Mouse (Mus musculus) kidney, adult 11 months (tissue): ENCODE results near the gene Wrap53.
"Not testable (repeated sequence)": the region's sequence is repeated elsewhere in the genome, so short reads cannot be mapped to it uniquely, and the experiment has no call there.

ENCODE experiments used
- DNase-seq: peaks from one replicate; pipeline ENCODE4 v3.0.0; 2022

Gene Wrap53

GRCm38 (mm10) chr11:69560896-69561854 lies 18.9 kb downstream of the Wrap53 start:
- no peak for DNase-seq

GRCm38 (mm10) chr11:69559851-69560765 lies 19.9 kb downstream of the Wrap53 start, which contains the start of gene Efnb3:
Gene Efnb3 (minus strand): TSS chr11:69560205.
- DNase-seq: no peak

DNA sequence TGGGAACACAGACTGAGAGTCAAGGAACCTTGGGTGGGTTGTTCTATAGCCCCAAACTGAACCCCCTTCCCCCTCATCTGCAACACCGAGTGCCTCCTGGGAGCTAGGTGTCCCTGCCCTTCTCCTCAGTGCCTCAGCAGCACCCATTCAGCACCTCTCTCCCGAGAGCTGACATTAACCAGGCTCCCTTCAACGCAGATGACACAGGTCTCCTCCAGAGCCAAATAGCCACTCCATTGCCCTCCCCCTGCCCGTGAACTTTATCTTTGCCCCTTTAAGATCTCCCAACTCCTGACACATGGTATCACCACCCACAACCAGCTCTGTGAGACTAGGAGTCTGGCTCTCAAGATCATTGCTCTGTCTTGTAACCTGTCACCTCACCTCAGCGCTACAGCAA lies 20.9 kb downstream of the Wrap53 start:
- DNase-seq: no peak

DNA sequence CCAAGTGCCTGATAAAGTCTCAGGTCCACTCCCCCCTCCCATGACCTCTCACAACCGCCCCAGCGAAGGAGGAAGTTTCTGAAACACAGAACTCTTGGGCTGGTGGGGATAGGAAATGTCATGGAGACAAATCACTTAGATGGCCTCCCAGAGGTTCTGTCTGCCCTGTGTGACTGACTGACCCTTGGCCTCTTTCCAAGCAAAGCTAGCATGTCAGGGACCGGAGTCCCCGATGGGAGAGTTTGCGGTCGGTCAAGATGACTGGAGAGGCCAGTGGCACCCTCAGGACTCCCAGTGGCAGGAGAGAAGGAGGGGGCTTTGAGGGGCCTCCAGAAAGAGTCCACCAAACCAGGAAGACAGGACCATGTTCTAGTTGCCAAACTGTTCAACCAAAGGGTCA lies 21.3 kb downstream of the Wrap53 start:
- DNase-seq: no peak

- DNase-seq: no peak
Measured at GRCm38 (mm10) chr11:69557381-69557958, 22.6 kb downstream of the Wrap53 start.

- DNase-seq: no peak
Measured at GRCm38 (mm10) chr11:69554539-69555140, 25.4 kb downstream of the Wrap53 start.

DNA sequence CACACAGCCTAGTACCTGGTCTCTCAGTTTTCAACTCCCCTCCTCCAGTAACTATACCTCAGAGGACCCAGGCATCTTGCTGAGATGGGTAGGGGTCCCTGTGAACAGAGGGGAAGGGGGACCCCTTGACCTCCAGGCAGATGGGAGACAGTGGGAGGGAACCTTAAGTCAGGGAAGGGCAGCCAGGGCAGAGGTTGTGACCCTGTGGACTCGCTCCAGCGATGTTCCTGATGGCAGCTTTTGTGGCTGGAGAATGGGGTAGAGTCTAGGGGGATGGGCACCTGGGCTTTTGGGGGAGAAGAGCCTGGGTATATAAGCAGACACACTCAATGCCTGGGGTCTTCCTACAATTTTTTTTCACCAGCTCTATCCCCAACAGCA lies 26.7 kb downstream of the Wrap53 start:
- no peak for DNase-seq

DNA sequence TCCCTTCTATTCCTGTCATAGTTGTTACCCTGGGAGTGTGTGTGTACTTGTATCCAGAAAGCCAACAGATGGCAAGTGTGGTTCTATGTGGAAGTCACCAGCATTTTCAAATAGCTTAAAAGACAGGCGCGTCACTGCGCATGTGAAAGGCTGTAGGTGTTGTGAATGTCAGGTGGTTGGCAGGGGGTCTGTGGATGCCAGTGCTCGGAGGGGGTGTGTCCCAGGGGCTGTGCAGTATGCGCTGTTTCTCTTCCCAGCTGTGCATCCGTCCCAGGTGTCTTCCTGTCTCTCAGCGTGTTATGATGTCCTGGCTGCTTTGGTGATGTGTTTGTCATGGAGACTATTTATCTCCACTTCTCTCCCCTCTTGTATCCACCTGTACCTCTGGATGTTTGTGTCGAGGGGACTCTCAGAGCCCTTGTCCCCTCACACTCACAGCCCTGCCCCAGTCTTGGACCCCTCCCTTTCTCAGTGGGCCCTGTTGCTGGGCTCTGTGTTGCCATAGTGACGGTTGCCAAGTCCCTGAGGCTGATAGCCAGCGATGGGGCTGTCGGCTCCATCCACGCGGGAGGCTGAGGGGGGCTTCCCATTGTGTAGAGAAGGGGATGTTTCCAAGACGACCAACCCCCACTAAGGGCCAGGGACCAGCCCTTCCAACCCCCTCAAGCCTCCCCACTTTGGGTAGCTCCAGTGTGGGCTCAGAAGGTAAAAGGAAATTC lies 27.3 kb downstream of the Wrap53 start:
- no peak for DNase-seq

DNA sequence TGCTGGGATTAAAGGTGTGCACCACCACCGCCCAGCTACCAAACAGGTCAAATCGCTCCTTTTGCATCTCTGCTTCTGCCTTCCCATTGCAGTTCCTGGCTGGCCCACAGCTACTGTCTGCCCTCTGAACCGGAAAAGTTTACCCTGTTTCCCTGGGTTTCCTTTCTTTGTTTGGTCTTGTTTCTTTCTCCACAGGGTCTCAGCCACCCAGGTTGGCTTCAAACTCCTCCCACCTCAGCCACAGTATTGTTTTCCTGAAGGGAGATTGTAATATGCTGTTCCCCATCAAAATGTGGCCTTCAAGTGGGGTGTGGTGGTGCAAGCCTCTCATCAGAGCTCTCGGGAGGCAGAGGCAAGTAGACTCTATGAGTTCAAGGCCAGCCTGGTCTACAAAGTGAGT lies 28.7 kb downstream of the Wrap53 start:
- no peak for DNase-seq

DNA sequence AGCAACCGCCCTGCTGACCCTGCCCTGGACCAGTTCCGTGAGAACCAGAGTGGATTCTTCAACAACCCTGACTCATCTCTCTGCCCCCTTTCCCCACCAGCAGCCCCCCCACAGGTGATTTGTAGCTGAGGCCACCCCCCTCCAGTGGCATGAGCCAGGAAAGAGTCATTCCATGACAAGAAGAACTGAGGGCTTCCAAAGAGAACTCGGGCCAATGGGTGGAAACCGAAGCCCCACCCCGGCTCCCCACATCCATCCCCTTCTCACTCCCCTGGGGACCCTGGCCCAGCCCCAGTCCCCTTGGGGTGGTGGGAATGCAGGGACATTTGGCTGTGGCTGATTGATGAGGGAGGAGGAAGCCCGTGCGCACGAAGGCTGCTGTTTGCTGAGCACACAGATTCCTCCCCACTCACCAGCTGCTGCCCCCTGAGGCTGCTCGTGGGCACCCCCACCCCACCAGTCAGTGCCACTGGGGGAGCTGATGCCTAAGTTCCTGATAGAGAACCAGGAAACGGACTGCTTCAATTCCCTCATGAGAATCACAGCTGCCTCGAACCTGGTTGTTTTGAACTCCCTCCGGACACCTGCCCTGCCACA lies 30.9 kb downstream of the Wrap53 start, which contains the start of gene Dnah2:
Gene Dnah2 (minus strand): TSS at position 51 of the 597 bp plus-strand sequence.
- no peak for DNase-seq

DNA sequence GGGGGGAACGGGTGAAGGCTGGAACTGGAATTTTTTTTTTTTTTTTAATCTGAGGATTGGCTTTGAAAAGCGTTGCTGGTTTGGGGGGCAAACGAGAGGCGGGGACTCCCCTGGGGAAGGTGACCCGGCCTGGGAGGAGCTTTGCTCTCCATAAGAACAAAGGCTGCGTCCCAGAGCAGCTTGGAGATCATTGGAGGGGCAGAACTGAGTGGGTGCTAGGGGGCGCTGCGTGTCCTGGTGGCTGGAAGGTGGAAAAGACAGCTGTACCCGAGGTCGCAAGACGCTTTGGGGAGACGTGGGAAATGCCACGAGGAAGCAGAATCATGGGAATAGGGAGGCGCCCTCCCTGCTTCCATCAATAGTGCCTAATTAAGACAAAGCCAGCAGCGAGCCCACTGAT lies 33.0 kb downstream of the Wrap53 start:
- peak; percentile 26 for DNase-seq

DNA sequence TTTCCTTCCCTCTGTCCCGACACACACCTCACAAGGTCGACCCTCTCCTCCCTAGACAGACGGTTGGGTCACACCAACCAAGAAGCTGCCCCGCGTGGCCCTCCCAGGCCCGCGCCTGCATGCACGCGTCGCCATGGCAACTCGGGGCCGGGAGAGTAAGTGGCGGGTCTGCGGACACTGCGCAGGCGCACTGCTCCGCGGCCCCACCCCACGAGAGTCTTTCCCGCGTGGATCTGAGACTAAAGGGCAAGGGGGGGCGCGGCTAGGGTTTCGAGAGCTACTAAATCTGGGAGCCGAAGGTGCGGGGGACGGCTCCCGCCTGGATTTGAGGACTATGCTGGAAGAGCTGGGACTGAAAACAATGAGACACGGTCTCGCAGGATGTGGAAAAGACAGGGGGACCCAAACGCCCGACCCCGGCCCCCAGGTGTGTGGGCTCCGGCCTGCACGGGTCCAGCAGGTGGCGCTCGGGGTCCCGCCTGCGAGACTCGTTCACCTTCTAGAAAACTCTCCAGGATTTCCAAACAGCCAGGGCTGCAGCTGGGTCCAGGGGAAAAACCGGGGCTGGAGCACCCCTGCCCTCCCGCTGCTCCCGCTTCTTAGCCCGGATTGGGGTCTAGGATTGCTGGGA lies 33.5 kb downstream of the Wrap53 start:
- peak; percentile 67 for DNase-seq

DNA sequence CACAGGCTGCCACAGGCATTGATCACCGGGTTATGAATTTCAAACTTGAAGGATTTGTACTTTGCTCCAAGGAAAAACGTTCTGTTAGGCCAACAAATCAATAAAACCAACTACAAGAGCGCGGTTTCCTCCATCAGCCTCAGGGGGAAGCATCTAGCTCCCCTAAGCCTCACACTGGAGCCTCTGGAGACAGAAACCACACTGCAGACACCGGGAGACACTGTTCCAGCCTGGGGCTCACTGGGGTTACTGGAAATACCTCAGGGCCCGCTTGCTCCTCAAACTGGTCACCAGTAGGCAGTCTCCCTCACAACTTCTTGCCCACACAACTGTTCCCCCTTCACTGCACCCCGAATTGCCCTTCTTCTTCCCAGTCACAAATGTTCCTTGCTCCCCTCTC lies 34.1 kb downstream of the Wrap53 start:
- no peak for DNase-seq

DNA sequence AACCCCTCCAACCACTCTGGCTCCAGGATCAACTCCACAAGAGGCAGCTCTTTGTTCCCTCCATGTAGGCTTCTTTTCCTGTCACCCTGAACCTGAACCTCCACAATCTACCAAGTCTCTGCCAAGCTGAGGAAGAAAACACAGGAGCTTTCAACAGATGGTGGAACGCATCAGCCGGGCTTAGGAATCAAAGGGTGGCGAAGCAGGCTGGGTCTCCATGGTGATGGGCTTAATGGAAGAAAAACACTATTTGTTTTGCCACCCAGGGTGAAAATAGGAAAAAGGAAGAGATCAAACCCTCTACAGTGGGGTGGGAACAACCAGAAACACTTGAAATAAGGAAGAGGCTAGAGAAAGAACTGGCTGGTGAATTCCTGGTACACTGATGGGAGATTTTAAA lies 36.5 kb downstream of the Wrap53 start:
- no peak for DNase-seq

DNA sequence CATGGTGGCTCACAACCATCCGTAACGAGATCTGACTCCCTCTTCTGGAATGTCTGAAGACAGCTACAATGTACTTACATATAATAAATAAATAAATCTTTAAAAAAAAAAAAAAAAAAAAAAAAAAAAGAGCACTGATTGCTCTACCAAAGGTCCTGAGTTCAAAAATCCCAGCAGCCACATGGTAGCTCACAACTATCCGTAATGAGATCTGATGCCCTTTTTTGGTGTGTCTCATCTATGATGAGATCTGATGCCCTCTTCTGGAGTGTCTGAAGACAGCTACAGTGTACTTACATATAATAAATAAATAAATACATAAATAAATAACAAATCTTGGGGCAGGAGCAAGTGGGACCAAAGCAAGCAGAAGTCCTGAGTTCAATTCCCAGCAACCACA lies 38.3 kb downstream of the Wrap53 start:
- not testable (repeated sequence) for DNase-seq

DNA sequence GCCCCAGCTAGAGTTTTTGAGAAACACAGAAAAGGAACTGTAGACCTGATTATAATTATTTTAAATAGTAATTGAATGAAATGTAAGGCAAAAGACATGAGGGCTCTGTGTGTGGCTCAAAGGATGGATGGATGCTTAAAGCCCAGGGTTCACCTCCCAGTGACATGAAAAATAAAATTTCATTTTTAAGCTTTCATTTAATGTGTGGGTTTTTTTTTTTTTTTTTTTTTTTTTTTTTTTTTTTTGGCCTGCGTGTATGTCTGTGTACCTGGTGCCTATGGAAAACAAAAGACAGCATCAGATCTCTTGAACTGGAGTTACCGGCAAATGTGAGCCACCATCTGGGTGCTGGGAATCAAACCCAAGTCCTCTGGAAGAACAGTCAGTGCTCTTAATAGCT lies 39.4 kb downstream of the Wrap53 start:
- DNase-seq: no peak

- no peak for DNase-seq
Measured at GRCm38 (mm10) chr11:69534990-69535389, 45.1 kb downstream of the Wrap53 start.

DNA sequence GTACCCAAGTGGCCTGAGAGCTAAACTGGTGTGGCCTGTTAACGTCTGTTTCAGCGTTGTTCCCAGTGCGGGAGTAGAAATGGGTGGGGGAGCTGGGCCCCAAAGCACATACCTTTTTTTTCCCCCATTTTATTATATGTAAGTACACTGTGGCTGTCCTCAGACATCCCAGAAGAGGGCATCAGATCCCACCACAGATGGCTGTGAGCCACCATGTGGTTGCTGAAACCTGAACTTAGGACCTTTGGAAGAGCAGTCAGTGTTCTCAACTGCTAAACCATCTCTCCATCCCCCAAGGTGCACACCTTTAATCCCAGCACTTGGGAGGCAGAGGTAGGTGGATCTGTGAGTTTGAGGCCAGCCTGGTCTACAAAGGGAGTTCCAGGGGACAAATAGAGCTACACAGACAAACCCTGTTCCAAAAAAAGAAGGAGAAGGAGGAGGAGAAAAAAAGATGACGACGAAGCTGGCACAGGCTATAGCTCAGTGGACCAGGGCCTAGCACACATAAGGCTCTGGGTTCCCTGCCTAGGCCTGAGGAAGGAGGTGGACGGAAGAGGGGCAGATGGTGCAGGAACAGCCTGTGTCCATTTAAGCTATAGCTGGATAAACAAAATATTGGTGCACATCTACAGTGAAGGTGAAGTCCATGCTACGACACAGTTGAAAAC lies 47.4 kb downstream of the Wrap53 start:
- DNase-seq: no peak

GRCm38 (mm10) chr11:69530755-69531154 lies 49.3 kb downstream of the Wrap53 start:
- DNase-seq: not testable (repeated sequence)

- DNase-seq: not testable (repeated sequence)
Measured at GRCm38 (mm10) chr11:69530281-69530680, 49.8 kb downstream of the Wrap53 start.

DNA sequence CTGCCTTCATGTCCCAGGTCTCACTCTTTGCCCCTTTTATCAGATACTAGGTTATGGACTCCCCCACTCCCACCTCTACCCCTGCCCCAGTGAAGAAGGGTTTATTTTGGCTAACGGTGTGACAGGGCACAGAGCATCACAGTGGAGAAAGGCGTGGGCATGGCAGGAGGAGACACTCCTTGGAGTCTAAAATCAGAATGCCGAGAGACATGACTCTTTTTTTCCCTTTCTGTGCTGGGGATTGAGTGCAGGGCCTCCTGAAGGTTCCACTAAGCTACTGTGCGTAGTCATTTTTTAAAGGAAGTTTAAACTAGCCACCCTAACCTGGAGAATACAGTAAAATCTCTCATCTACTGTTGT lies 52.0 kb downstream of the Wrap53 start:
- DNase-seq: no peak
